Mouse (Mus musculus) left cerebral cortex, adult 11 months (tissue): Measurements from ENCODE around the gene Fads2.

Experiments
- DNase-seq: peaks from one replicate; pipeline ENCODE4 v3.0.0; 2022; ENCODE audit warnings: low spot score

Gene Fads2

GRCm38 (mm10) chr19:10013913-10014312 lies 87.6 kb downstream of the Fads2 start:
- DNase-seq: no peak

- DNase-seq: no peak
Measured at GRCm38 (mm10) chr19:10013348-10013747, 88.2 kb downstream of the Fads2 start.

GRCm38 (mm10) chr19:10012827-10013278 lies 88.7 kb downstream of the Fads2 start:
- no peak for DNase-seq
